Mouse (Mus musculus): ENCODE data around the gene Gemin6. TPM values are rescaled to one million over a fixed set of nuclear protein-coding genes. Genes with fewer than 3 reads are reported as not detected.
"Not testable (repeated sequence)": the region's sequence is repeated elsewhere in the genome, so short reads cannot be mapped to it uniquely, and the experiment has no call there.

Gene Gemin6
- polyA plus RNA-seq, 1 experiment from 2014 or later: 17.5 TPM

- WGBS (ENCODE audit: insufficient replicate concordance): under 1% methylated on average over 63 of the region's 95 CpGs
- no peaks in the 10 kb centered on the region for H3K27me3 ChIP-seq (ENCODE audit: insufficient read depth, low read length)
- H3K27ac ChIP-seq (ENCODE audit: low read depth): peak within 1 kb of the TSS; percentile 95
- DNase-seq (peak; percentile 98), ATAC-seq (peak; percentile 89)
- peak within 1 kb of the TSS; percentile 92 for H3K4me3 ChIP-seq (ENCODE audit: low read depth, low read length)
- H3K9me3 ChIP-seq (ENCODE audit: low read length): no peaks in the 10 kb centered on the region
- peak within 1 kb of the TSS; percentile 87 for H3K4me2 ChIP-seq (ENCODE audit: low read depth, low read length)
- peak within 1 kb of the TSS; percentile 92 for H3K9ac ChIP-seq (replicated peaks)
- TF ChIP-seq EP300 (IDR thresholded peaks at IDR 0.05; ENCODE audit: low read depth): peak; percentile 48; the same call in 1 of the 2 replicates
- no peak for TF ChIP-seq CTCF (IDR thresholded peaks at IDR 0.05; ENCODE audit: low read depth)
- peaks cover 10% of the 10 kb centered on the region for H3K4me1 ChIP-seq (ENCODE audit: insufficient read depth)
- peaks cover 31% of the 10 kb centered on the region for H3K36me3 ChIP-seq (replicated peaks; ENCODE audit: insufficient read depth, low read length)
These were observed 17.3 kb upstream of the Gemin6 start, which contains the start of the genes Srsf7 and Ttc39d for GRCm38 (mm10) chr17:80206671-80207581. TSS of gene Srsf7 (minus strand) at chr17:80207307. TSS of gene Ttc39d (plus strand) at chr17:80207460.

DNA sequence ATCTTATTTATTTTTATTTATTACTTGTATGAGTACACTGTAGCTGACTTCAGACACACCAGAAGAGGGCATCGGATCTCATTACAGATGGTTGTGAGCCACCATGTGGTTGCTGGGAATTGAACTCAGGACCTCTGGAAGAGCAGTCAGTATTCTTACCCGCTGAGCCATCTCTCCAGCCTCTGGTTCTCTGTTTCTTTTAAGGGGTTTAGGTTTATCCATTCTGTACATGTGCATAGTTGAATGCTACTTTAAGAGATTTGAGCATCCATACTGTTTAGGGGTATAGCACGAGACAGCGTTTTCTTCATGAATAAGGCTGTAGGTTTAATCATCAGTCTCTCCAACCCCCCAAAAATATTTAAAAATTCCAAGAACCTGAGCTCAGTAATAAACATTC lies 10.2 kb upstream of the Gemin6 start:
- not testable (repeated sequence) for ATAC-seq; H3K4me3 ChIP-seq (ENCODE audit: low read depth, low read length)

GRCm38 (mm10) chr17:80220131-80220530 lies 4.1 kb upstream of the Gemin6 start:
- Histone ChIP-seq H3K27ac (ENCODE audit: low read depth) (no peak overlapping the region), H3K4me3 (ENCODE audit: low read depth, low read length) (no peak overlapping the region), H3K36me3 (replicated peaks; ENCODE audit: insufficient read depth, low read length) (no peaks in the 10 kb centered on the region), H3K9ac (replicated peaks) (no peak overlapping the region), H3K27me3 (ENCODE audit: insufficient read depth, low read length) (no peaks in the 10 kb centered on the region), H3K9me3 (ENCODE audit: low read length) (no peaks in the 10 kb centered on the region), H3K4me2 (ENCODE audit: low read depth, low read length) (no peak overlapping the region), H3K4me1 (ENCODE audit: insufficient read depth) (peaks cover 7% of the 10 kb centered on the region; the same call in 1 of the 2 replicates)
- WGBS (ENCODE audit: insufficient replicate concordance): 76% methylated on average over 2 of the region's 2 CpGs
- ATAC-seq: no peak
- TF ChIP-seq CTCF (IDR thresholded peaks at IDR 0.05; ENCODE audit: low read depth): no peak
- TF ChIP-seq EP300 (IDR thresholded peaks at IDR 0.05; ENCODE audit: low read depth): no peak
- DNase-seq: no peak

More for the DNA sequence above, 10.2 kb upstream of the Gemin6 start:
- DNase-seq; H3K27me3 ChIP-seq (ENCODE audit: insufficient read depth, low read length); H3K4me1 ChIP-seq (ENCODE audit: insufficient read depth); H3K9me3 ChIP-seq (ENCODE audit: low read length); H3K9ac ChIP-seq (replicated peaks); H3K27ac ChIP-seq (ENCODE audit: low read depth); H3K4me2 ChIP-seq (ENCODE audit: low read depth, low read length); H3K36me3 ChIP-seq (replicated peaks; ENCODE audit: insufficient read depth, low read length): not testable (repeated sequence)
- WGBS (ENCODE audit: insufficient replicate concordance): 94% methylated on average over 4 of the region's 4 CpGs

GRCm38 (mm10) chr17:80221202-80221601 lies 3.0 kb upstream of the Gemin6 start:
- ATAC-seq (no peak), DNase-seq (no peak)
- no peak for TF ChIP-seq CTCF (IDR thresholded peaks at IDR 0.05; ENCODE audit: low read depth)
- no peak for TF ChIP-seq EP300 (IDR thresholded peaks at IDR 0.05; ENCODE audit: low read depth)
- 52% methylated on average over 9 of the region's 9 CpGs for WGBS (ENCODE audit: insufficient replicate concordance)
- Histone ChIP-seq H3K4me2 (ENCODE audit: low read depth, low read length) (no peak overlapping the region), H3K27me3 (ENCODE audit: insufficient read depth, low read length) (no peaks in the 10 kb centered on the region), H3K9me3 (ENCODE audit: low read length) (no peaks in the 10 kb centered on the region), H3K4me1 (ENCODE audit: insufficient read depth) (peaks cover 8% of the 10 kb centered on the region; the same call in 1 of the 2 replicates), H3K36me3 (replicated peaks; ENCODE audit: insufficient read depth, low read length) (no peaks in the 10 kb centered on the region), H3K9ac (replicated peaks) (no peak overlapping the region), H3K4me3 (ENCODE audit: low read depth, low read length) (no peak overlapping the region), H3K27ac (ENCODE audit: low read depth) (no peak overlapping the region)

- H3K36me3 ChIP-seq (replicated peaks; ENCODE audit: insufficient read depth, low read length): no peaks in the 10 kb centered on the region
- no peaks in the 10 kb centered on the region for H3K9me3 ChIP-seq (ENCODE audit: low read length)
- peak; percentile 43 for DNase-seq
- peaks cover 8% of the 10 kb centered on the region; the same call in 1 of the 2 replicates for H3K4me1 ChIP-seq (ENCODE audit: insufficient read depth)
- H3K4me2 ChIP-seq (ENCODE audit: low read depth, low read length): no peak overlapping the region
- no peak overlapping the region for H3K27ac ChIP-seq (ENCODE audit: low read depth)
- no peak for ATAC-seq
- H3K27me3 ChIP-seq (ENCODE audit: insufficient read depth, low read length): no peaks in the 10 kb centered on the region
- 57% methylated on average over 3 of the region's 3 CpGs for WGBS (ENCODE audit: insufficient replicate concordance)
- no peak for TF ChIP-seq EP300 (IDR thresholded peaks at IDR 0.05; ENCODE audit: low read depth)
- TF ChIP-seq CTCF (IDR thresholded peaks at IDR 0.05; ENCODE audit: low read depth): peak; percentile 62
- no peak overlapping the region for H3K4me3 ChIP-seq (ENCODE audit: low read depth, low read length)
- H3K9ac ChIP-seq (replicated peaks): no peak overlapping the region
These were observed 2.2 kb upstream of the Gemin6 start for GRCm38 (mm10) chr17:80221890-80222628.

DNA sequence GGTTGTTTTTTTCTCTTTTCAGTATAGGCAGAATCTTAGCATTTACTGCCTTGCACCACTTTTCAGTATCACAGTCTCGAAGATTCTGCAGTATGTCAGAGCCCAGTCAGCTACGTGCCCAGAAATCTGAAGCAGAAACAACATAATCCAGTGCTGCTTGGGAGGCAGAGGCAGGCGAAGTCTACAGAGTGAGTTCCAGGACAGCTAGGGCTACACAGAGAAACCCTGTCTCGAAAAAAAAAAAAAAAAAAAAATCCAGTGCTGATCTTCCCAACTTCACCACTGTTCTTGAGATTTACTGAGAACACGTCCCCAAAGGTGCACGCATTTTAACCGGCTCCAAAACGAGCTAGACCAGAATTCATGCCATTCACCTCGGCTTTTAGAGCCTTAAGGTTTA lies 412 bp upstream of the Gemin6 start:
- ATAC-seq (peak; percentile 32), DNase-seq (no peak)
- Histone ChIP-seq H3K4me3 (ENCODE audit: low read depth, low read length) (peak overlapping the region; percentile 71), H3K27ac (ENCODE audit: low read depth) (peak overlapping the region; percentile 89; the same call in 1 of the 2 replicates), H3K4me2 (ENCODE audit: low read depth, low read length) (peak overlapping the region; percentile 80), H3K4me1 (ENCODE audit: insufficient read depth) (peaks cover 8% of the 10 kb centered on the region; the same call in 1 of the 2 replicates), H3K9me3 (ENCODE audit: low read length) (no peaks in the 10 kb centered on the region), H3K36me3 (replicated peaks; ENCODE audit: insufficient read depth, low read length) (no peaks in the 10 kb centered on the region), H3K9ac (replicated peaks) (peak overlapping the region; percentile 78), H3K27me3 (ENCODE audit: insufficient read depth, low read length) (no peaks in the 10 kb centered on the region)
- 8% methylated on average over 9 of the region's 9 CpGs for WGBS (ENCODE audit: insufficient replicate concordance)
- TF ChIP-seq EP300 (IDR thresholded peaks at IDR 0.05; ENCODE audit: low read depth) (no peak), CTCF (IDR thresholded peaks at IDR 0.05; ENCODE audit: low read depth) (no peak)

GRCm38 (mm10) chr17:80225142-80225541 lies 901 bp downstream of the Gemin6 start:
- ATAC-seq; H3K9me3 ChIP-seq (ENCODE audit: low read length); H3K36me3 ChIP-seq (replicated peaks; ENCODE audit: insufficient read depth, low read length); DNase-seq; H3K27me3 ChIP-seq (ENCODE audit: insufficient read depth, low read length); H3K4me1 ChIP-seq (ENCODE audit: insufficient read depth): not testable (repeated sequence)
- WGBS (ENCODE audit: insufficient replicate concordance): 30% methylated on average over 5 of the region's 5 CpGs
- peak overlapping the region; percentile 89 for H3K27ac ChIP-seq (ENCODE audit: low read depth)
- peak overlapping the region; percentile 71 for H3K4me3 ChIP-seq (ENCODE audit: low read depth, low read length)
- peak overlapping the region; percentile 80 for H3K4me2 ChIP-seq (ENCODE audit: low read depth, low read length)
- H3K9ac ChIP-seq (replicated peaks): peak overlapping the region; percentile 78
